In genomic region chr3:94477981-94478422, GRCm38 (mm10) we compare ENCODE assay signal across 8 mouse cellular contexts. TPM values are rescaled to one million over a fixed set of nuclear protein-coding genes. Genes with fewer than 3 reads are reported as not detected.
A peak's percentile ranks its signal among the peaks of the same experiment; 100 is the strongest.
DNase-seq lines count a peak whose midpoint lies in the region; ATAC-seq and TF ChIP-seq lines count a peak whose summit lies in the region.

Gene Celf3, plus strand, starts transcription at chr3:94478295.

- peak; percentile 77 for ATAC-seq in embryonic facial prominence, embryonic 14.5 days (ENCODE audit: low read depth)
- ATAC-seq in liver, embryonic 16.5 days (ENCODE audit: low read depth), result peak; percentile 60

- H3K36me3 ChIP-seq in embryonic facial prominence, embryonic 14.5 days (ENCODE audit: control insufficient read depth, insufficient read depth, low read length), result no peaks in the 10 kb centered on the region
- H3K36me3 ChIP-seq in liver, embryonic 16.5 days (ENCODE audit: control insufficient read depth, insufficient read depth), result no peaks in the 10 kb centered on the region

- peak within 1 kb of the TSS; percentile 41; the same call in 1 of the 2 replicates for H3K9ac ChIP-seq in embryonic facial prominence, embryonic 14.5 days (ENCODE audit: low read depth, low read length)
- H3K9ac ChIP-seq in liver, embryonic 16.5 days (ENCODE audit: low read depth, low read length), result no peak within 1 kb of the TSS

- H3K27ac ChIP-seq in embryonic facial prominence, embryonic 14.5 days (replicated peaks; ENCODE audit: low read depth, low read length), result no peak within 1 kb of the TSS
- no peak within 1 kb of the TSS for H3K27ac ChIP-seq in liver, embryonic 16.5 days (ENCODE audit: low read length)

- H3K4me2 ChIP-seq in embryonic facial prominence, embryonic 14.5 days (ENCODE audit: low read depth, low read length), result peak within 1 kb of the TSS; percentile 45; the same call in 1 of the 2 replicates
- no peak within 1 kb of the TSS; the same call in 1 of the 2 replicates for H3K4me2 ChIP-seq in liver, embryonic 16.5 days (ENCODE audit: low read depth, low read length)

- peak within 1 kb of the TSS; percentile 4; the same call in 1 of the 2 replicates for H3K4me3 ChIP-seq in embryonic facial prominence, embryonic 14.5 days (ENCODE audit: low read depth, low read length)
- no peak within 1 kb of the TSS for H3K4me3 ChIP-seq in liver, embryonic 16.5 days (ENCODE audit: low read depth, low read length)

- peak; percentile 53 for DNase-seq in R1 (ENCODE audit: low read depth, low spot score)
- DNase-seq in brain, embryonic 14.5 days (ENCODE audit: low read depth), result peak; percentile 98
- peak; percentile 74 for DNase-seq in embryonic facial prominence, embryonic 14.5 days (ENCODE audit: low spot score)
- DNase-seq in layer of hippocampus, adult 18-20 months (ENCODE audit: low spot score in 2 of 2), result peak; percentile 76 to 87
- peak; percentile 70 for DNase-seq in right cerebral cortex, postnatal 4 days
- no peak for DNase-seq in ovary, postnatal 10 days (ENCODE audit: low spot score)
- DNase-seq in heart, postnatal 36 days, result no peak

- no peaks in the 10 kb centered on the region; the same call in 1 of the 2 replicates for H3K4me1 ChIP-seq in embryonic facial prominence, embryonic 14.5 days (ENCODE audit: control insufficient read depth, insufficient read depth, low read length)
- H3K4me1 ChIP-seq in liver, embryonic 16.5 days (ENCODE audit: control insufficient read depth, low read depth, low read length), result no peaks in the 10 kb centered on the region; the same call in 1 of the 2 replicates

- WGBS in embryonic facial prominence, embryonic 14.5 days, result 2% methylated on average over 7 of the region's 14 CpGs
- WGBS in liver, embryonic 16.5 days (ENCODE audit: insufficient replicate concordance), result 6% methylated on average over 14 of the region's 14 CpGs

- H3K27me3 ChIP-seq in embryonic facial prominence, embryonic 14.5 days (replicated peaks; ENCODE audit: control insufficient read depth, insufficient read depth, low read length), result peaks cover 11% of the 10 kb centered on the region; the same call in 1 of the 2 replicates
- peaks cover 30% of the 10 kb centered on the region for H3K27me3 ChIP-seq in liver, embryonic 16.5 days (ENCODE audit: control insufficient read depth, insufficient read depth, low read depth, low read length)

- TF ChIP-seq CTCF in brain, embryonic 14.5 days (IDR thresholded peaks at IDR 0.05; ENCODE audit: borderline replicate concordance, extremely low read depth, insufficient read depth, insufficient read length), result no peak

- peak; percentile 50; the same call in 1 of the 2 replicates for TF ChIP-seq POLR2A in brain, embryonic 14.5 days (IDR thresholded peaks at IDR 0.05; ENCODE audit: borderline replicate concordance, extremely low read depth, insufficient read depth, insufficient read length, poor library complexity, severe bottlenecking)

- intact Hi-C loops in heart, postnatal 36 days (cut with DNase I), result no loop called here

- H3K9me3 ChIP-seq in embryonic facial prominence, embryonic 14.5 days (ENCODE audit: control insufficient read depth, low read length), result no peaks in the 10 kb centered on the region
- no peaks in the 10 kb centered on the region for H3K9me3 ChIP-seq in liver, embryonic 16.5 days (replicated peaks; ENCODE audit: control insufficient read depth, low read length)

RNA-seq across cellular contexts. Expression of gene Celf3, which starts in this region (rescaled TPM):
- polyA plus RNA-seq in brain, embryonic 14.5 days (2012; rRNA removed), result 696 and 882 TPM in 2 replicates
- polyA plus RNA-seq in embryonic facial prominence, embryonic 14.5 days (2014; fragmentation: Nextera tagmentation; extraction: Ambion mirVana), result 8.8 and 9.0 TPM in 2 replicates
- total RNA-seq in layer of hippocampus, adult 18-20 months (2021), result 100 to 1,000 TPM; 167 to 185 TPM
- 0.18 and 0.33 TPM in 2 replicates for polyA plus RNA-seq in liver, embryonic 16.5 days (2015; fragmentation: Nextera tagmentation; extraction: Ambion mirVana)
- total RNA-seq in heart, postnatal 36 days (2021), result under 1 TPM in 1 of 2 experiments, not detected in 1; 0.19 TPM

Comparison
In these comparisons a context has a peak if more than half of its experiments do, and no peak if none do; other contexts are left out.
1. RNA of gene Celf3 (total RNA-seq): 167 to 185 TPM in layer of hippocampus, adult 18-20 months; 0.19 TPM in heart, postnatal 36 days; every median in the first group is over 100 times any median in the second.
2. RNA of gene Celf3 (polyA plus RNA-seq): 696 to 882 TPM in brain, embryonic 14.5 days; 8.8 to 9.0 TPM in embryonic facial prominence, embryonic 14.5 days and 0.18 to 0.33 TPM in liver, embryonic 16.5 days; every median in the first group is over 10 times any median in the second.
3. Peak in ATAC-seq in liver, embryonic 16.5 days; RNA of the gene not detected or under 1 TPM.
4. DNase-seq: peak in R1 (single experiment), brain, embryonic 14.5 days (single experiment), embryonic facial prominence, embryonic 14.5 days (single experiment), layer of hippocampus, adult 18-20 months (2 of 2) and right cerebral cortex, postnatal 4 days (single experiment); none in ovary, postnatal 10 days (single experiment) and heart, postnatal 36 days (0 of 2).